Mouse (Mus musculus): ENCODE results near the gene Gins2.
A peak's percentile ranks its signal among the peaks of the same experiment; 100 is the strongest.

Gins2 gene

DNA sequence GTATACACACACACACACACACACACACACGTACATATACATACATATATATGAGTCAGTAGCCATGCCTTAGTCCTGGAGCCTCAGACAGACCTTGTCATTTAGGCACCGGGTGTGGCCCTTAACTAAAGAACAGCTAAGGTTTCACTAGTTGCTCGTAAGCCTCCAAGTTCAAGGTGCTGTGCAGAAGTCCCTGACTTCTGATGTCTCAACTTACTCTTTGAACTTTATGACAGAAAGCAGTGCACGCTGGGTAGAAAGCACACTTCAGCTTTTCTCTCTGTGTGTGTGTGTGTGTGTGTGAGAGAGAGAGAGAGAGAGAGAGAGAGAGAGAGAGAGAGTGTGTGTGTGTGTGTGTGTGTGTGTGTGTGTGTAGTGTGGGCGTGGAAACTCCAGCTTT is 44.9 kb downstream of the Gins2 start:
- peak; percentile 60 for DNase-seq

DNA sequence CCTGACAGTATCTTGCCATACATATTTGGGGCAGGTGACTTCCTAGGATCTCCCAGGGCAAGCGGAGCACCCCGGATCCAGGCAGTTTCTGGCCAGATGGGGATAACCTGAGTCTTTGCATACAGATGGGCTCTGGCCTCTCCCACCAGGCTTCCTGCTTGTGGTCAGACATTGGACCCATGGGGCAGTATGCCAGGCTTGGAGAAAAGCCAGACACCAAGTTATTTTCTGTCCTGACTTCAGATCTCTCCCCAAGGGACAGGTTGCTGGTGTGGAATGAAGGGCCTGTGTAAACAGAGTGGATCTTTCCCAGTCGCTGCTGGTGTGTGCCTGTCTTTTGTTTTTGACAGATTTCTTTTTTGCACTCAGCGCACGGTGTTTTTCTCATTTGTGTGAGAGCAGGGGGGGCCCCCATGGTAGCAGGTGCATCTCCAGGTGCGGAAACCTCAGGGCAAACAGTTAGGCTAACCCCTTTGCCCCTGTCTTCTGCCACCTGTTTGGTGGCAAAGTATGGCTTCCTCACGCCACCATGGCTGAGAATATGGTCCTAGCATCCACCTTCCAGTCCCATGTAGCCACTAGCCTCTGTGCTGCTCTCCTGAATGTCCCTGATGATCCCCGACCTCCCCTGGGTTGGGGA is 45.6 kb downstream of the Gins2 start:
- peak; percentile 80 for DNase-seq

DNA sequence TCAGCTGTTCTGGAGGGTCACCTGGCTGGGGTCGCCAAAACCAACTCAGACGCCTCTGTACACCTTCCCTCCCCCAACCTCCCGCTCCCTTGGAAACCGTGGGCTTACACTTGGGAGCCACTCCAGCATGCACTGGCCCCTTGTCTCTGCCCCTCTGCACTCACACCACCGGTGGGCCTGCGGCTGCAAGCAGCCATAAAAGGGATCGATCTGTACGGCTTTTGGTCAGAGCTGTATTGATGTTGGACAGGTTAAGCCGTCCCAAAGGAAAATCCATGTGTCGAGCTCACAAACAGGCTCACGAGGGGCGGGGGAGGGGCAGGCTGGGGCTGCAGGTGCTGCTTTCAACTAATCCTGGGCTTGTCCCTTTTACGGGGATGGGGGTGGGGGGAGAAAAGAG is 46.1 kb downstream of the Gins2 start:
- DNase-seq: peak; percentile 57

DNA sequence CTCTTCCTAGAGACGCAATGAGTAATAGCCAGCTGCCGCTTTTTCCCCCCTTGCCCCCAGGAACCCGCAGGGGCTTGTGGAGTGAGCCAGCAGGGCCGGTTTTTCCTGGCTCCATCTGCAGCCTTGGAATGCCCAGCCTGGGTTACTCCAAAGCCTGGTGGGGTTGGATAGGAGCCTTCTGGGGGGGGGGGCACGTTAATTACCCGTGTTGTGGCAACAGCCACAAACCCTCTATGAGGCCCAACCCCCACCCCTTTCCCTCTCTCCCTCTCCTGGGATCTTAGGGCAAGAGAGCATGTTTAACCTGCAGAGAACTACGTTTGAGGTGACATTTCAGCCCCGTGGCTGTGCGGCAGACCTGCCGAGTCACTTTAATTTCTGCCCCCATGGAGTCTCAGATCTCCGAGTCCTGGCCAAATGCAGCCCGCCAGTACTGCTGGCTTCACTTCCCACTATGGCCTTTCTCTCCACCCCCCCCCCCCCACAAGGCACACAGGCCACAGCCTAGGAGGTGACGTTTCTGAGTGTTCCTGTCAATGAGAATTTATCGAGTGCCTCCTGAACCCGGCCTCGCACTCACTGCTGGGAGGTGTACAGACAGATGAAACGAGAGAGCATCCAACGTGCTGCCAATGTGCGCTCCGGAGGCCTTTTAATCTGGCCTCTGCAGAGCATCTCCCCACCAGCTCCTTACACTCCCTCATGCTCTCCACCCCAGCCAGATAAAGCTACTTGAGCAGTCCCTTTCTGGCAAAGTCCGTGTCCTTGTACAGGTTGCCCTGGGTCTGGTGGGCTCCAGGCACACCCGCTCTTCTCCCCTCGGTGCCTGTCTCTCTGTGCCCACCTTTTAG is 49.1 kb downstream of the Gins2 start:
- peak; percentile 58 for DNase-seq

DNA sequence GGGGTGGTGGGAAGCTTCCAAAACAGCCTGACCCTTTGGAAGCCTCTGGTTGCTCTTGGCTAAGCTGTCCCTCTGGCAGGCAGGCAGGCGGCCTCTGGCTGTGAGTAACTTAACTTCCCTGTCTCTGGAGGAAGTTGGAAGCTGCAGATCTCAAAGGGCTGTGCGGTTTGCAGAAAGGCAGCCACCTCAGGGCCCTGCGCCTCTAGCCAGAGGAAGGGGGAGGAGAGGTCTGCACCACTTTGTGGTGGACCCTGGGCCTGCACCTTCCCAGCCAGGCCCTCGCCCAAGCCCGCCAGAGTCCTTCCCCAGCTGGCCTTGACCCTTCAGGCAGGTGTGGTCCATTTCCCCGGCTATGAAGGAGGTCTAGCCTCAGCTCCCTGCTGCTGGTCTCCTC is 49.7 kb downstream of the Gins2 start:
- peak; percentile 67 for DNase-seq

DNA sequence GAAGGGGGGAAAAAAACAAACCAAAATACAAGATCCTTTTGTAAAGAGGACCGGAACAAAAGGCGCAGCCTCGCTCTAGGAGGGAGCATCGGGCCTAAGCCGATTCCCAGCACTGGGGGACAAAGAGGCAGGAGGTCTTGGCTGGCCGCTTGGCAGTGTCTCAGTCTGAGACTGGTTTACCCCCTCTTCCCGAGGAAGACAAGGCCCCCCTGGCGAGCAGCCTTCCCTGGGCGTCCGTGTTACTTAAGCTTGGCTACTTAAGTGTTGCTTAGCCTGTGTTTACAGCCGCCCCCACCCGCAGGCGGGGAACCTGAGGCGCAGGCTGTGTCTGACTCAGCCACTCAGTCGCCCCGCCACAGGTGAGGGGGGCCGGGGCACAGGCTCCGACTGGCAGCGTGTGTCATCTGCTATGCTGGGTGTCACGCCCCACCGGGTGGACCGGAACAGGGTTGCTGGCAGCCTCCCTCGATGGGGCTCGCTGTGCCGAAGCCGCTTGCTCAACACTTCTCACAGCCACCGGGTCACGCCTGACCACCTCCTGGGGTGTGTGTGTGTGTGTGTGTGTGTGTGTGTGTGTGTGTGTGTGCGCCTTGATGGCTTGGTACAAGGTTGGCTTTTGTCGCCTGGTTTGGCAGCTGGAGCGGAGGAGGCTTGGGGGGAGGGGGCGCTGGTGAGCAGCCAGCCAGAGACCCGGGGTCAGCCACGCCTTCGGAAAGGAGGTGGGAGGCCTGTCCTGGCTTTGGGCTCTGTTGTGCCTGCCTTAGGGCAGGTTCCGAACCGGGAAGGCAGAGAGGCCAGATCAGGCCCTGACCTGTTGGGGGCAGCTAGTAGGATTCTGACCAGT is 50.5 kb downstream of the Gins2 start:
- DNase-seq: peak; percentile 92

DNA sequence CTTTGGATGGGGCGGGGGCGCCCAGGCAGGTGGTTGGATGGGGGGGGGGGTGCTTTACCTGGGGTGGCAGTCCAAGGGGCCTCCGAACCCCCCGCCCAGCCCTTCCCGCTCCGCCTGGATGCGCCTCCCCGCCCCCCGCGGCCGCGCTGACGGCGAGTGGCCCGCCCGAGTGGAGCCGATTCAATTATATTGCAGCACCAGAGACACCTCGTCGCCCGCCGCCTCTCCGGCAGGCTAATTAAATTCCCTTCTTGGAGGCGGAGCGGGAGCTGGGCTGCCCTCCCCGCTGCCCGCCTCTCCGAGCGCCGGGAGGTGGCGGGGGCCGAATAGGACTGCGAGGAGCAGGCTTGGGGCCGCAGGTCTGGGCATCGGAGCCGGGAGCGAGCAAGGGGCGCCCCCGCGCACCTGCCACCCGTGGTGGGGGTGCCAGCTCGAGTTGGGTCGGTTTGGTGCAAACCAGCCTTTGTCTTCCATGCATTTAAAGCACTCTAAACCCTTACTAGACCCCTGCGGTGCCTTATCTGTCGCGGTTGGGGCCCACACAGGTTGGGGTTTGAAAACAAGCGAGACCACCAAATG is 51.2 kb downstream of the Gins2 start:
- DNase-seq: peak; percentile 74

DNA sequence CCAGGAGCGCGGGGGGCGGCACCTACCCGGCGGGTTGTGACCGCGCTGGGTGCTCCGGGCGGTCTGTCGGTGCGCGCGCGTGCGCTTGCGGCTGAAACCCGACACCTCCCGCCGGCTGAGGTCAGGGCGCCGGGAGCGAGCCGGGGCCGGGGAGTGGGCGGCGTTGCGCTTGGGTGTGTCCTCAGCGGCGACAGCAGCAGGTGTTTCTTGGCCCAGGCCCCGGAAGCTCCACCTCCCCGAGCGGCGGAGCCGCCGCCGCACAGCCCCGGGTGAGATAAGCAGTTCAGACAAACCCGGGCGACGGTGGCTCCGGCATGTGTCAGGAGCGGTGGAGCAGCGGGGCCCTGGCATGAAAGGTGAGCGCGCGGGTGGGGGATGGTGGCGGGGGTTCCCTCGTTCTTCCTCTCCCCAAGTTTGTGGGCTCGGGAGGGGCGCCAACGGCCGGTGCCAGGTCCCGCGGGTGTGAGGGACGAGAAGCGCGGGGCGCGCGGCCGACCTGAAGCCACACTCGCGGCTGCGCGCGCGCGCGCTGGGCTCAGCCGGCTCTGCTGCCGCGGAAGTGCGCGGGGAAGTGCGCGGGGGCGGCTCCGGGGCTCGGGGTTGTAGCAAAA is 51.8 kb downstream of the Gins2 start:
- peak; percentile 92 for DNase-seq

DNA sequence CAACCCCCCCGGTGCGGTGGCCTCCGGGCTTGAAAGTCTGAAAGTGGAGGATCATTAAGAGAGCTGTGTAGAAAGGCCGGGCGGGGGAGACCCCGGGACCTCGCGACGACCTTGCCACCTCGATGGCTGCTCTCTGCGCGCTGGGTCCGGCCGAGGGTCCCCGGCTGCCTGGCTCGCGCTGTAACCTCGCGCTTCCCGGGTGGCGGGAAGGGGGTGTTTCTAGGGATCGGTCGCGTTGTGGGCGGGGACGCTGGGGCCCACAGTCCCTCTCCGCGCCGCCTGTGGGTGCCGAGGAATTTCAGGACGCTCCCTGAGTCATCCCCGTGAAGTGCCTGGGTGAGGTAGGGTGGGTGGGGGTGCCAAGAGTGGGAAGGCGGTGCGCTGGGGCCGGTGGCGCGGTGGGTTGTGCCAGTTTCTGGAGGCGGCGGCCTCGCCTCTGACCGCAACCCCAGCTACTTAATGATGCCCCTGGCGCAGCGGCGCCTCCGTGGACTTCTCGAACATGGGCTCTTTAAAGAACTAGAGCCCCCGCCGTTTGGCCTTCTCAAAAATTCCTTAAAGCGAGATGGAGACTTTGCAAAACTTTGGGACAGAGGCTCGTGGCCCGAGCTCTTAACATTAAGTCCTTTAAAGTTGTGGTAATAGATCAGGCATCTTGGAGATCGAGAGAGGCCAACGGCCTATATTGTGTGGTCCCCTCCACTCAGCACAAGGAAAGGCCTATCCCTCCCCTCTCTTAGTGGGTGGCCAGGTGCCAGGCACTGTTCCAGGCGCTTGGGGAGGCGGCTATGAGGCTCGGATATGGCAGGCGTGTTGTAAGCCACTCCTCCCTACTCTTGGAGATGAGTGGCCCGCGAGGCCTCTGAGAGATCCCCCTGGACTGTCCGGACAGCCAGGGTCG is 52.5 kb downstream of the Gins2 start:
- peak; percentile 58 for DNase-seq

DNA sequence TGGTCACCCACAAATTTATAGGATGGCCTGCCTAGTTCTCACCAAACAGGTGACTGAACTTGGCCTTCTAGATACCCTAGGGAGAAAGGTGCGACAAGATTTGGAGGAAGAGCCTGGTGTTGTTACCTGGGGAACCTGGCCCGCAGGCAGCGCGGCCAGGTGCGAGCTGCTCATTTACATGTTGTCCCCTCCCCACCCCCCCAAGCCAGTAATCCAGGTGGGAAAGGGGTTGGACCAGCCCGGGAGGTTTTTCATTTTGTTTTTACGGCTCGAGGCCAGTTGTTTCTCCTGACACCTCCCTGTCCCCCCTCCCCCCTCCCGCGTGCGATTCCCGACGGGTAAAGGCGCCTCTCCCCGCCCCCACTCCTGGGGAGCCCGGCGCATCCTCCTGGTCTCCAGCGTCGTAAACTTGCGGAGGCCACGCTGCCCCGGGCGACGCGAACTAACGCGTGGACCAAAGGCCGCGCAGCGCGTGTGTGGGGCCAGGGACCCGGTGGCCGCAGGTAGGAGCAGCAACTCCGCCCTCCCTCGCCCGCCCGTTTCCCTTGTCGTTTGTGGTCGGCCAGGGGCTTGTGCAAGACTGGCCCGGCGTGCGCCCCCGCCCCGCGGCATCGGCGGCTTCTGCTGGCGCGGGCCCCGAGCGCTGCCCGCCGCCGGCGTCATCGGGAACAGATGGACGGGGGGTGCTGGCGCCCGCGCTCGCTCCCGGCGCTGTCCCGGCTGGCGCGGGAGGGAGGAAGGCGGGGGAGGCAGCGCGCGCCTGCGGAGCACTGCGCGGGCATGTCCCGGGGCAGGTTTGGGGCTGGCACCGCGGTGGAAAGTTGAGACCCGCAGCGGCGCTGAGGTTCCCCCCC is 53.4 kb downstream of the Gins2 start:
- peak; percentile 65 for DNase-seq

DNA sequence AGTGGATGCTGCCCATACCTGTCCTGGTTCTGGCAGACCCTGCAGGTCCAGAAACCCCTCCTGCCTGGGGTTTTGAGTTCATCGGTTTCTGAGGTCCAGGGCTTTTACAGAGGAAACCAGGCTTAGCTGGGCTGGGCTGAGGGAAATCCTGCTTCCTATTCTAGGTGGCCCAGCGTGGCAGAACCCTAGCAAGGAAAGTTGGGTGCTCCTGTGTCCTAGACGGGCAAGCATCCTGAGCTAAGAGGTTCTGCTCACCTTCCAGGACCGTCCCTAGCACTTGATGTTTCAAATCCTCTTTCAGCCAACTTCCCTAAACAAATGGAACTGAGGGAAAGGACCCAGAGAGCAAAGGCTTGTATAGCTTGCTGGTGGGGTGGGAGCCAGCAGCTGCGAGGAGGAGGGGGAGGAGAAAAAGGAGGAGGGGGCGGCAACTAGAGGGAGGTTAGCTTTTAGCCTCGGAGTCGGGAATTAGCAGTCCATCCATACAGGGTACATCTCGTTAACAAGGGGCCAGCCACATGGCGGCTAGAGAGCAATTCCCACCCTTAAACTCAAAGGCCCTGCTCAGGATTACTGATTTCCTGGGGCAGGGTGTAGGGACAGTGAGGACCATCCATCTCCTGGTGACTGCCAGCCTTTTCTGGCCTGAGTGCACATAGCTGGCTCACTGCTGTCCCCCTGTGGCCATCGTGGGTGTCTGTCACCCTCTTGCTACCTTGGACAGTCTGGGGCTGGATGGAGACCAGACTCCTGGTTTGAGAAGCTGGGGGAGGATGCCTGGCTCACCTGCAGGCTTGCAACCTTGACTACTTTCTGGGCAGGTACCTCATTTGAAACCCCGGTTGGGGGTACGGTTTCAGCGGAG is 54.4 kb downstream of the Gins2 start:
- DNase-seq: peak; percentile 89

DNA sequence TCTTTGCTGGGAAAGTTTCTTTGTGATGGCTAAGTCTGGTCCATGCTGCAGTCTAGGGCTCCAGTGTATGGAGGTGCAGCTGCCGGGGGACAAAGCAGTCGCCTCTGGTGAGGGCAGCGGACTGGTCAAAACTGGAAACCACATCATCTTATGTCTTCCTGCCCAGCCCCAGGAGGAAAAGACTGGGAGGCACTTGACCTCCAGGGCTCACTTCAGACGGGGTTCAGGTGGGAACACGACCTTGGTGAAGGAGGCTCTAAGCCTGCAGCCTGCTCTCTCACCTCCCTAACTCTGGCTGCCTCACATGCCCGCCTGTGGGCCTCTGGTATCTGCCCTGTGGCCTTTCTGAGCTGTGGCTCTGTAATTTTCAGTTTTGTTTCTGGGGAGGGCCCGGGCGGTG is 55.0 kb downstream of the Gins2 start:
- DNase-seq: no peak

DNA sequence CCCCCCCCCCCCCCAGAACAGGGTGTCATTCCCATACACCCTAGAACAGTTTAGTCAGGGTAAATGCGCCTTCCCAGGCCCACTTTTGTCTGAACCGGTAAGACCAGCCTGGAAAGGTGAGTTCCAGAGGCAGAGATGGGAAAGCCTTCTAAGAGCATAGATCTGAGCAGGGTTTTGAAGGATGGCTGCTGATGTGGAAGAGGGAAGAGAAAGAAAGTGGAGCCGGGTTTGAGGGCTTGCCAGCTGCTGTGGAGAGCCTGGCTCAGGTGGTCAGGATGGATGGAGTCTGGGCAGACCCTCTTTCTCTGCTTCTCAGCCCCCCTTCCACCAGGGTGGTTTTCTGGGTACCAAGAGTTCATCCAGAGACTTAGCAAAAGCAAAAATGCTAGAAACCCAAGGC is 55.7 kb downstream of the Gins2 start:
- no peak for DNase-seq

DNA sequence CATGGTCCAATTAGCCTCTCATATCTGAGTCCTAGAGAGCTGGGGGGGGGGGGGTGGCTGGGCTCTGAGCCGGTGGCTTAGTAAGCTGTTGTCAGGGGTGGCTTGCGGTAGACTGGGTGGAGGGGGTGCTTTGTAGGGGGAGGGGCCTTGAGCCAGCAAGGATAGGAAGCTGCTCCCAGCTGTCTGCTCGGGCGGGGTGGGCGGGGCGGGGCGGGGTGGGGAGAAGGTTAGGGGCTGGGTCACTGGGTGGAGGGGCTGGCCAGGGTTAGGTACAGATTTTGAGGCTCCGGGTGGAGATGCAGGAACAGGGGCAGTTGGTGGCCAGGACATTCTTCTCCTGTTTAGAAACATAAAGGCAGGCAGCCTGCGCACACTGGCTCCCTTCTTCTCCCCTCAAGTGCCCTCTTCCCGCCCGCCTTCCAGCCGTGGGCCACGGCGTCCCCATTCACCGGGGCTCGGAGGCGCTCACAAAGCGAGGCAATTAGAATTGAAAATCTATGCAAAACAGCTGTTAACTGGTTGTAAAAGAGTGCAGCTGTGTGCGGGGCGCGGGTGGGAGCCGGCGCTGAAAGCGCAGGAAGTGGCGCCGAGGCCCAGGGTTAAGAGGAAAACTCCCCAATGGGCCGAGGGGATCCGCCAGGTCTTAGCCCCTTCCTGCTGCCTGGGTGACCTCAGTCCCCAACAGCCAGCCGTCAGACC is 56.4 kb downstream of the Gins2 start:
- peak; percentile 79 for DNase-seq

DNA sequence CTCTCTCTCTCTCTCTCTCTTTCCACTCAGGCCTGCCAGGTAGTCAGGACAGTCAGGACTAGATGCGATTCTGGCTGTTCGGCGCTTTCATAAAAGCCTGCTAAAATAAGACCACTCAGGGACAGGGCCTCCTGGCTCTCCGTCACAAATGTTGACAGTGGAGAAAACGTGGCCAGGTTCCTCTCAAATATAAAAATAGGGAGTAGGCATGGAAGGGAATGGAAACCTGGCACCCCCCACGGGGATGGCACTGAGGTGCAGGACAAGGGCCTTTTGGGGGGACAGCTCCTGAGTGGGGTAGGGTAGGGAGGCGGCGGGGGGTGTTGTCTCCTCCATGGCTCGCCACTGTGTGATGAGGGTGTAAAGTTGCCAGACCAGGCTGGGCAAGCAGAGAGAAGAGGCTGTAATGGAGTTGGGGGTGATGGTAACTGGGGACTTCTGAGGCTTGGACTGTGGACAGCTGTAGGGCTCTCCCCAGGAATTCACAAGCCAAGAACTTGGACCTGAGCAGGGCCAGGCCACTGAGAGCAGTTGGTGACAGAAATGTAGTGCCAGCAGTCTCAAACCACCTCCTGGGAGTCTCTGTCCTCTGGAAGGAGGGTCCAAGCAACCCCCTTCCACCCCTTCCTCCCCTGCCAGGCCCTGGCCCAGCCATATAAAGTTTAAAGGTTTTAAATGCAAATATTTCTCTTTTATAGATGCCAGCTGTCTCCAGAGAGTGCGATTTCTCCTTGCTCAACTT is 57.2 kb downstream of the Gins2 start:
- DNase-seq: no peak

DNA sequence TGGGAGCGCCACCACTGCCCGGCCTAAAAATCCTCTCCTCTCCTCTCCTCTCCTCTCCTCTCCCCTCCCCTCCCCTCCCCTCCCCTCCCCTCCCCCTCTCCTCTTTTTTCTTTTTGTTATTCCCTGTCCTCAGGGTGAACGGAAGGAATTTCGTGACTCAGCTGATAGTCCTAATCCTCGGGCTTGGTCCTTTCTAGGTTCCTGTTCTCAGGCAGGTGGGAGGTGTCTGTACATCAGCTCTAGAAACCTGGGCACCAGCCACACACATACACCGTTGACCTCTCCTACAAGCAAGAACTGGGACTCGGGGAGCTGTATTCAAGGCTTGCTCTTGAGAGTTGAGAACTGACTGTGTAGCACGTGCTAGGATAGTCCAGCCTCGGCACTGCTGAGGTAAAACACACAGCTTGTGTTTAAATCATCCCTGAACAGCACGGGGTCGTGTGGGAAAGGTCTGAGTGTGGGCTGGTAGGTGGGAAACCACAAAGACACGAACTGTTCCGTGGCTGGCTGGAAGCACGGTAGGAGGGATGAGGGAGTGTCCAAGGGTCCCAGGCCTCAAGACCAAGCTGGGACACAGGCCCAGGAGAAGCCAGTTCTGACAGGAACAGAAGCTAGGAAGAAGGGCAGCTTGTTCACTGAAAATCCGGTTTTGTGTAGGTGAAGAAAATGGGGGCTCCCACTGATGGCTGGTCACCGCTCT is 58.0 kb downstream of the Gins2 start:
- no peak for DNase-seq

DNA sequence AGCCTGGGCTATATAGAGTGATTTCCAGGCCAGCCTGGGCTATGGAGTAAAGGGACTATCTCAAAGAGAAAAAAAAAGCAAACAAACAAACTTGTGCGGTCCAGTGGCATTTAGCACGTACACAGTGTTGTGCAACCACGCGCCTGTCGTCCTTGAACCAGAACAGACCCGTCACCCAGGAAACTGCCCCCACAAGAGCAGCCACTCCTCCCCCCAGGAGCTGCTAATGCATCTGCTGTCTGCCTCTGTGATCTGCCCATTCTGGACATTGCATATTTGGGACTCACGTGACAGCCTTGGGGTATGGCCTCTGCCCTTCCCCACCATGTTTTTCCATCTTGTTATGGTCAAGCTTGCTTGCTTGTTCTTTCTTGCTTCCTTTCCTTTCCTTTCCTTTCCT is 59.9 kb downstream of the Gins2 start:
- DNase-seq: no peak

Measured in thymus, postnatal 25 days (tissue).